Mouse (Mus musculus) gastrocnemius, adult 18-20 months (tissue): ENCODE data around the gene Scamp3. TPM values are rescaled to one million over a fixed set of nuclear protein-coding genes. Genes with fewer than 3 reads are reported as not detected.

Source experiments
- DNase-seq: peaks from one replicate; pipeline ENCODE4 v3.0.0; 2021; ENCODE audit warnings: low spot score
- microRNA-seq: library from miRNA; unstranded; fragments of <30 nt; microRNA quantifications from one replicate; pipeline ENCODE4 v1.2.0, GENCODE M21; 2021
- total RNA-seq, 2 experiments: library from RNA; stranded (reverse); gene quantifications; 2 replicates each; pipeline ENCODE4 v1.2.3; 2021

Scamp3 gene
- total RNA-seq, 2 experiments from 2014 or later, result 37.8 to 38.4 TPM

DNA sequence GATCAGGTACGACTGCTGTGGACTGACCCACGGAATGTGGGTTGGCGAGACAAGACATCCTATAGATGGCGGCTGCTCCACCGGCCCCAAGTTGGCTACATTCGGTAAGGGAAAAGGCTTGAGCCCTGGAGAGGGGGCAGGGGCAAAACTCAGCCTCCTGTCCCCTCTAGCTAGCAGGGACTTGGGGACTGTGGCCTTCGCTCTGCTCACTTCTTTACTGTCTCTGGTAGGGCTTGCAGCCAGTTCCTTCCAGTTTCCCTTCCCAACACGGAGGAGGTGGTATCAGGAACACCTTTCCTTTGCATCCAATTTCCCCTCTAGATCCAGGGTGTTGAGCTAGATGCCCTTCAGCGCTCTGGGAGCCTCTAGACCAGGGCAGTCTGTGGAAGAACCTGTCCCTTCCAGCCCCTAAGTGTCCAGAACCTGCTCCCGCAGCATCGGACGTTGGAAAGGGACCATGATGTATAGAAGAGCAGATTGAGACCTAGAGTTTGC, 48.1 kb downstream of the Scamp3 start:
- no peak for DNase-seq

DNA sequence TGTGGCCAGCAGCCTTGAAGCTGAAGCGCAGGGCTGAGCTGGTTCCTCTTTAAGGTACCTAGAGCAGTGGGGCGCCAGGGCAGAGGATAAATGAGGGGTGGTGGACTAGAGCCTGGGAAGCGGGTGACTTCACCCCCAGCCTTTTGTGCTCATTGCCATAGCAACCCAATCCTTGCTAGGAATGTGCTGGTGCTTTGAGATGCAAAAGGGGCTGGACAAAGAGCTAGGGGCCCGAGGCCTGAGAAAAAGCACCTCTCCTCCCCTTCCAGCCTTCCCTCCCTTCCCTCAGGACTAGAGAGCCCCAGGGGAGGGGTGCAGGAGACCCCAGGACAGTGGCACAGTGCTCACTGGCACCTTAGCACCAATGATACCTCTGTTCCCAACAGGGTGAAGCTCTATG, 48.6 kb downstream of the Scamp3 start:
- no peak for DNase-seq

DNA sequence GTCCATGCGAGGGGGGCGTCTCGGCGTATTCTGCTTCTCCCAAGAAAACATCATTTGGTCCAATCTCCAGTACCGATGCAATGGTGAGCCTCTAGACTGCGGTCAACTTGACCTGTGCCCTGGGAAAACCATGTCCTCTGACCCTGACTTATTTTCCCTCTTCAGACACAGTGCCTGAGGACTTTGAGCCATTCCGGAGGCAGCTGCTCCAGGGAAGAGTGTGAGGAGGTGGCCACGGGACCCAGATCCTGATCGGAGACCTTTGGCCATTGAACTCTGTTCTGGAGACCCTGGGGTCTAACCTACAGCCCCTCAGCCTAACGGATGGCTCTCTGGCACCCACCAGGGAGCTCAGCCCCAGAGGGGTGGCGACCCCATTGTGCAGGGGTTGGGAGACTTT, 49.1 kb downstream of the Scamp3 start:
- no peak for DNase-seq

DNA sequence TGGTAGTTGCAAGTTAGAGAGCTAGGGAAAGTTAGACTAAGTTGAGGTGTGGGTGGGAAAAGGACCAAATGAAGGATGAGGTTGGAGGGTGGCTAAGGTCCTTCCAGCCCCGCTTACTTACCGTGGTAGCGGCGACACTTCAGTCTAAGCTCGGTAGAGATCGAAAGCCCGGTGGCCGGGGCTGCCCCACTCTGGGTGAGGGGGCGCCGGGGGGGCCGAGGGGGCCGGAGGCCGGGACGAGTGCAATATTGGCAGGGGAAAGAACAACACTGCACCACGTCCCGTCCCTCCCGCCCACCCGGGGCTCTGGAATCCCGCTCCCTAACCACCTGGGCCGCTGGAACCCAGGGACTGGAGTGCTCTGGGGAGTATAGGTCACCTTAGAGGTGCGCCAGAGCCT, 49.6 kb downstream of the Scamp3 start, which contains the start of gene Mtx1:
Gene Mtx1, minus strand, starts transcription at position 189 of the 400 bp plus-strand sequence.
- DNase-seq, result no peak

DNA sequence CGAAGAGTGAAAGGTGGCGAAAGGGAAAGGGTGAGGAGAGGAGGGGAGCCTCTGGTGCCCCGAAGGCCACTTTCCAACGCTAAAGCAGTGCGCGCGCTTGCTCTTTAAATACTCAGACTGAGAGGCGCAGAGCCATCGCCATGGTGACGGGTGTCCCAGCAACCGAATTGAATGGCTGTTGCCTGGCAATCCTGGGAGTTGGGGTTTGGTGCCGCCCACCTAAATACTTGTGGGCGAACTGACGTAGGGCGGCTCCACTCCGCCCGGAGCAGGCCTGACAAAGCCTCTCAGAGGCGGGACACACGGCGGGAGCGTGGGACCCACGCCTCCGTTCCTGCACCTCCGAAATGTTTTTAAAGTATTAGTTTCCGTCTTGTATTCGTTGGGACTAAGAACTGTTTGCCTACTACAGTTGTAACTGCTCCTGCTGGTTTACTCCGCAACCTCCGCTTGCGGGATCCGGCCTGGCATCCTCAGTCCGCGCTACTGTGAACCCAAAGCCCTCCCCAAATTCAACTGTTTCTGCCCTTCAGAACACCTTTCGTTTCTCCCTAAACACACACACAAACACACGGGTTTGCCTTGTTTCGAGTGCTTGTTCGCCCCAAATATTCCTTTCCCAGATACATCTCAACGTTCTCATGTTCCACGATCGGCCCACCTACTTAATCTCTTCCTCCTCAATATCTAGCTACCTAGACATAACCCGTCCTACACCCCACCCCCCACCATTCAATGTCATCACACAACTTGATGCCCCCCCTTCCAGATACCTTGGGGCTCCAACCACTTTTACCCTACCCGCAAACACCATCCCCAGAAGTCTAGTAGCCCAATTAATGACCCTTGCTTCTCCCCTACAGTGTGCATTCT, 50.3 kb downstream of the Scamp3 start:
- peak; percentile 53 for DNase-seq

DNA sequence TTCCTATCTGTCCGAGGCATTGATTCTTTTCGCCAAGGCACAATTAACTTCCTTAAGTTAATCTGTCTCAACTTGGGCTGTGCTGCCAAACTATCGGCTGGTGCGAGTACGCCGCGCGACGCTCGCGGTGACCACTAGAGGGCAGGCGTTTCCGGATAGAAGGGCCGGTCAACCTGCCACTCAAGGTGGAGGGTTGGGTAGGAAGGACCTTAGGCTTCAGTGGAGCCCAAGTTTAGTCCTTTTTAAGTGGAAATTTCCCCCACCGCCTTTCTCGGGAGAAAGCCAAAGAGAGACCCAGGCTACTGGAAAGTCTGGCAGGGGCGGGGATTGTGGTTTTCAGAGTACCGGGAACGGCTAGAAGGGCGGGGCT, 50.9 kb downstream of the Scamp3 start:
- DNase-seq, result peak; percentile 89

DNA sequence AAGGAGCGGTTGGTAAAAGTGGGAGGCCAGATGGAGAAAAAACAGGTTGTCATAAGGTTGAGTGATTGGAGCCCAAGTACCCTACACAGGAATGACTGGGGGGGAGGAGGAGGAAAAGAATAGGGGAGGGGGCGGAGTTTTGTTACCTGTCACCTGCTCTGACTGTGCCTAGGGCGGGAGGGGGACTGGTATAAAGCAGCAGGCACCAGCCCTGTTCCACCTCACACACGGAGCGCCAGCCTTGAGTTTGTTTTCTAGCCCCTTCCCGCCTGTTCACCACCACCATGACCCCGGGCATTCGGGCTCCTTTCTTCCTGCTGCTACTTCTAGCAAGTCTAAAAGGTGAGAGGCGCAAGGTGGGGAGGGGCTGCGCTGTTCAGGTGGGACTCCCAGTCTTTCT, 51.6 kb downstream of the Scamp3 start, which contains the start of gene Muc1:
Gene Muc1, plus strand, starts transcription at position 222 of the 400 bp plus-strand sequence.
- no peak for DNase-seq

DNA sequence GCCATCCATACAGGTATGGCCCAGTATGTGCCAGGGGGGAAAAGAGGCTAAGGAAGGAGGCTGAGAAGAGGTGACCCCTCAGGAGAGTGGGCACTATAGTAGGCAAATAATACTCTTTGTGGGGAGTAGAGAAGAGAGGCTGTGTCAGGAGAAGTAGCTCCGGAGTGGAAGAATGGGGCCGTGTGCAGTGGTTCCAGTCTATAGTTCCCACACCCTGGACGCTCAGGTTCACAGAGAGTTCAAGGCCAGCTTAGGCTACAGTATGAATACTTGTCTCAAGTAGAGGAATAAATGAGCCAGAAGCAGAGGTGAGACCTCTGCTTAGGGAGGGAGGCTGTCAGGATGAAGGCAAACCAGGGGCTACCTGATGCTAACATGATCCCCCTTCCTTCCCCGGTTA, 52.0 kb downstream of the Scamp3 start:
- DNase-seq, result no peak

DNA sequence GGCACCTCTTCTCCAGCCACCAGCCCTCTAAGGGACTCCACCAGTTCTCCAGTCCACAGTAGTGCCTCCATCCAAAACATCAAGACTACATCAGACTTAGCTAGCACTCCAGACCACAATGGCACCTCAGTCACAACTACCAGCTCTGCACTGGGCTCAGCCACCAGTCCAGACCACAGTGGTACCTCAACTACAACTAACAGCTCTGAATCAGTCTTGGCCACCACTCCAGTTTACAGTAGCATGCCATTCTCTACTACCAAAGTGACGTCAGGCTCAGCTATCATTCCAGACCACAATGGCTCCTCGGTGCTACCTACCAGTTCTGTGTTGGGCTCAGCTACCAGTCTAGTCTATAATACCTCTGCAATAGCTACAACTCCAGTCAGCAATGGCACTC, 53.3 kb downstream of the Scamp3 start:
- no peak for DNase-seq

DNA sequence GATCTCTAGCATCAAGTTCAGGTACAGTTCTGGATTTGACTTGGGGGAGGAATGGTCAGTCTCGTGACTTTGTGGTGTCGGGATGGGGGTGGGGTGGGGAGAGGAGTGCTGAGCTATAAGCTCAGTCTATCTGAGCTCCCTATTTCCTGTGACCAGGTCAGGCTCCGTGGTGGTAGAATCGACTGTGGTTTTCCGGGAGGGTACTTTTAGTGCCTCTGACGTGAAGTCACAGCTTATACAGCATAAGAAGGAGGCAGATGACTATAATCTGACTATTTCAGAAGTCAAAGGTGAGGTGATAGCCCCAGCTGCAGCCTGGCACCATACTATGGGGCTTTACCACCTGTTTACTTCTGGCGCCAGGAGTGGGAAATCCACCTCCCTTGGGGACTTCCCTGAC, 54.1 kb downstream of the Scamp3 start:
- no peak for DNase-seq

DNA sequence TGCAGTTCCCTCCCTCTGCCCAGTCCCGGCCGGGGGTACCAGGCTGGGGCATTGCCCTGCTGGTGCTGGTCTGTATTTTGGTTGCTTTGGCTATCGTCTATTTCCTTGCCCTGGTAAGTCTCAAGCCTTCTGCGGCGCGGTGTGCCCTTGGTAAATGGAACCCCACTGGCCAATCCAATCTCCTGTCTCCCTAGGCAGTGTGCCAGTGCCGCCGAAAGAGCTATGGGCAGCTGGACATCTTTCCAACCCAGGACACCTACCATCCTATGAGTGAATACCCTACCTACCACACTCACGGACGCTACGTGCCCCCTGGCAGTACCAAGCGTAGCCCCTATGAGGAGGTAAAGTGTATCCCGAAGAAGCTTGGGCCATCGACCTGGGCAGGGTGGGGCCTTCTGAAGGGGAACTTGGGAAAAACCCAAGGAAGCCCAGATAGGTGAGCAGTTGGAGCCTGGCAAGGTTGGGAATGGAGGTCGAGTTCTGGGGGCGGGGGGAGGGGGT, 54.6 kb downstream of the Scamp3 start:
- DNase-seq, result no peak

Small RNAs within 50 kb of the gene (microRNA-seq; reads per million reads assigned to microRNA genes)
- gene Mir92b, result 29.0 reads per million, percentile 41 among the genes with 10 or more reads in this experiment

Other genes starting within 250 kb of the Scamp3 start
- gene Ash1l, start 226.9 kb upstream of the Scamp3 start, total RNA-seq, result 10 to 100 TPM; 31.0 to 33.3 TPM
- gene Dap3, start 226.3 kb upstream of the Scamp3 start, total RNA-seq, result 10 to 100 TPM; 64.8 to 74.2 TPM
- 10 to 100 TPM; 15.4 to 20.2 TPM for gene Rusc1, start 84.2 kb upstream of the Scamp3 start, total RNA-seq
- not detected for gene Gm43738, start 76.4 kb upstream of the Scamp3 start, total RNA-seq
- gene Fdps, start 75.5 kb upstream of the Scamp3 start, total RNA-seq, result 10 to 100 TPM; 27.2 to 27.8 TPM
- not detected for gene Pklr, start 41.3 kb upstream of the Scamp3 start, total RNA-seq
- under 1 TPM; 0.14 to 0.26 TPM for gene Hcn3, start 17.3 kb upstream of the Scamp3 start, total RNA-seq
- 10 to 100 TPM; 16.6 to 18.6 TPM for gene Clk2, start 12.7 kb upstream of the Scamp3 start, total RNA-seq
- gene Fam189b, start 5.7 kb downstream of the Scamp3 start, total RNA-seq, result 10 to 100 TPM; 16.5 to 22.2 TPM
- gene Gba, start 25.5 kb downstream of the Scamp3 start, total RNA-seq, result 10 to 100 TPM; 15.5 to 17.8 TPM
- gene Thbs3, start 37.7 kb downstream of the Scamp3 start, total RNA-seq, result 1 to 10 TPM; 3.6 to 9.2 TPM
- gene Mtx1, start 49.6 kb downstream of the Scamp3 start, total RNA-seq, result 10 to 100 TPM; 45.4 to 46.7 TPM
- under 1 TPM; 0.18 to 0.40 TPM for gene Muc1, start 51.6 kb downstream of the Scamp3 start, total RNA-seq
- gene Krtcap2, start 68.5 kb downstream of the Scamp3 start, total RNA-seq, result 10 to 100 TPM; 70.2 to 74.5 TPM
- under 1 TPM; 0.14 to 0.31 TPM for gene Trim46, start 68.8 kb downstream of the Scamp3 start, total RNA-seq
- 10 to 100 TPM; 22.6 to 24.3 TPM for gene Dpm3, start 81.9 kb downstream of the Scamp3 start, total RNA-seq
- gene Slc50a1, start 93.1 kb downstream of the Scamp3 start, total RNA-seq, result 1 to 10 TPM; 7.0 to 8.9 TPM
- gene Efna1, start 103.7 kb downstream of the Scamp3 start, total RNA-seq, result 10 to 100 TPM in 1 of 2 experiments, 1 to 10 TPM in 1; 5.7 to 18.8 TPM
- gene Efna3, start 145.5 kb downstream of the Scamp3 start, total RNA-seq, result not detected
- not detected for gene Efna4, start 160.6 kb downstream of the Scamp3 start, total RNA-seq
- 10 to 100 TPM; 16.9 to 26.1 TPM for gene Adam15, start 172.5 kb downstream of the Scamp3 start, total RNA-seq
- gene Dcst2, start 184.5 kb downstream of the Scamp3 start, total RNA-seq, result not detected
- gene Dcst1, start 187.8 kb downstream of the Scamp3 start, total RNA-seq, result not detected
- 10 to 100 TPM; 26.4 to 28.3 TPM for gene Zbtb7b, start 217.3 kb downstream of the Scamp3 start, total RNA-seq
- under 1 TPM in 1 of 2 experiments, not detected in 1; 0.59 TPM for gene Lenep, start 225.3 kb downstream of the Scamp3 start, total RNA-seq
- 10 to 100 TPM; 45.2 to 51.6 TPM for gene Flad1, start 234.4 kb downstream of the Scamp3 start, total RNA-seq
- gene Cks1b, start 240.9 kb downstream of the Scamp3 start, total RNA-seq, result 1 to 10 TPM; 2.2 to 2.7 TPM
- gene Shc1, start 241.0 kb downstream of the Scamp3 start, total RNA-seq, result 10 to 100 TPM; 14.7 to 19.1 TPM